Mouse (Mus musculus): ENCODE results near the gene Agap1. TPM values are rescaled to one million over a fixed set of nuclear protein-coding genes. Genes with fewer than 3 reads are reported as not detected.
A peak's percentile ranks its signal among the peaks of the same experiment; 100 is the strongest.

Gene Agap1
- polyA plus RNA-seq, 1 experiment from 2014 or later: 27.2 TPM

GRCm38 (mm10) chr1:89932616-89933015, 478.0 kb downstream of the Agap1 start:
- WGBS: 1% methylated on average over 16 of the region's 16 CpGs
- peaks cover 99% of the 10 kb centered on the region for H3K27me3 ChIP-seq (ENCODE audit: insufficient read depth, poor library complexity, severe bottlenecking)
- H3K4me3 ChIP-seq: peak overlapping the region; percentile 77
- DNase-seq (ENCODE audit: low spot score): peak; percentile 74
- peak overlapping the region; percentile 76 for H3K27ac ChIP-seq
- H3K9me3 ChIP-seq: no peaks in the 10 kb centered on the region
- H3K36me3 ChIP-seq: no peaks in the 10 kb centered on the region
- peaks cover 92% of the 10 kb centered on the region for H3K4me1 ChIP-seq (replicated peaks)

- Histone ChIP-seq H3K9me3 (no peaks in the 10 kb centered on the region), H3K4me1 (replicated peaks) (peaks cover 88% of the 10 kb centered on the region), H3K27ac (peak overlapping the region; percentile 76; the same call in 1 of the 2 replicates), H3K36me3 (no peaks in the 10 kb centered on the region), H3K27me3 (ENCODE audit: insufficient read depth, poor library complexity, severe bottlenecking) (peaks cover 99% of the 10 kb centered on the region), H3K4me3 (peak overlapping the region; percentile 77)
- WGBS: 3% methylated on average over 6 of the region's 6 CpGs
- no peak for DNase-seq (ENCODE audit: low spot score)
Measured at GRCm38 (mm10) chr1:89933028-89933427, 478.4 kb downstream of the Agap1 start.

DNA sequence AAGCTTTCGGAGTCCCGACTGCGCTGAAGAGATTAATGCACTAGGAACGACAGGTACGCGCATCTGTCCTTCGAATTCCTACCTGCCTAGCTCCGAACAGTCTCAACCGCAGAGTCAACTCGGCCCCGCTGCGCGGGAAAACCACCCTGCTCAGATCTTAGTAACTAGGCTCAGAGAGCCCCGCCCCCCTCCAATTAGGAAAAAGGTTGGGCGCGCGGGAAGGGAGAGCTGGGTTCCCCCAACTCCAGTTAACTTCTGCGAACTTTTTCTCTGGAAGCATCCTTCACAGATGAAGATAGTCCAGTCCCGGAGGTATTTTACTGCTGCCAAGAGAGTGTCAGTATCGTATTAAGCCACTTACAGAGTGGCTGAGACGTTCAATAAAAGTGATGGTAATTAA, 479.2 kb downstream of the Agap1 start:
- no peaks in the 10 kb centered on the region for H3K36me3 ChIP-seq
- peak overlapping the region; percentile 53 for H3K27ac ChIP-seq
- peak overlapping the region; percentile 36 for H3K4me3 ChIP-seq
- H3K9me3 ChIP-seq: no peaks in the 10 kb centered on the region
- WGBS: under 1% methylated on average over 21 of the region's 21 CpGs
- H3K4me1 ChIP-seq (replicated peaks): peaks cover 82% of the 10 kb centered on the region
- H3K27me3 ChIP-seq (ENCODE audit: insufficient read depth, poor library complexity, severe bottlenecking): peaks cover 99% of the 10 kb centered on the region
- no peak for DNase-seq (ENCODE audit: low spot score)

- no peaks in the 10 kb centered on the region for H3K36me3 ChIP-seq
- peaks cover 74% of the 10 kb centered on the region for H3K4me1 ChIP-seq (replicated peaks)
- H3K4me3 ChIP-seq: peak overlapping the region; percentile 36
- no peak for DNase-seq (ENCODE audit: low spot score)
- no peaks in the 10 kb centered on the region for H3K9me3 ChIP-seq
- H3K27ac ChIP-seq: peak overlapping the region; percentile 53
- peaks cover 99% of the 10 kb centered on the region for H3K27me3 ChIP-seq (ENCODE audit: insufficient read depth, poor library complexity, severe bottlenecking)
- 2% methylated on average over 19 of the region's 19 CpGs for WGBS
Measured at GRCm38 (mm10) chr1:89934316-89935260, 480.0 kb downstream of the Agap1 start.

- peak overlapping the region; percentile 36 for H3K4me3 ChIP-seq
- peak overlapping the region; percentile 76 for H3K27ac ChIP-seq
- DNase-seq (ENCODE audit: low spot score): no peak
- peaks cover 99% of the 10 kb centered on the region for H3K27me3 ChIP-seq (ENCODE audit: insufficient read depth, poor library complexity, severe bottlenecking)
- H3K4me1 ChIP-seq (replicated peaks): peaks cover 73% of the 10 kb centered on the region
- H3K9me3 ChIP-seq: no peaks in the 10 kb centered on the region
- H3K36me3 ChIP-seq: no peaks in the 10 kb centered on the region
- WGBS: 1% methylated on average over 29 of the region's 29 CpGs
Measured at GRCm38 (mm10) chr1:89935493-89936348, 481.1 kb downstream of the Agap1 start.

- Histone ChIP-seq H3K36me3 (no peaks in the 10 kb centered on the region), H3K4me3 (no peak overlapping the region), H3K27ac (no peak overlapping the region), H3K27me3 (ENCODE audit: insufficient read depth, poor library complexity, severe bottlenecking) (peaks cover 95% of the 10 kb centered on the region), H3K9me3 (no peaks in the 10 kb centered on the region), H3K4me1 (replicated peaks) (peaks cover 74% of the 10 kb centered on the region)
- 26% methylated on average over 16 of the region's 16 CpGs for WGBS
- no peak for DNase-seq (ENCODE audit: low spot score)
Measured at GRCm38 (mm10) chr1:89938884-89939595, 484.4 kb downstream of the Agap1 start.

- peaks cover 68% of the 10 kb centered on the region for H3K4me1 ChIP-seq (replicated peaks)
- H3K27me3 ChIP-seq (ENCODE audit: insufficient read depth, poor library complexity, severe bottlenecking): peaks cover 95% of the 10 kb centered on the region
- no peak overlapping the region for H3K27ac ChIP-seq
- WGBS: 29% methylated on average over 16 of the region's 16 CpGs
- DNase-seq (ENCODE audit: low spot score): no peak
- no peaks in the 10 kb centered on the region for H3K36me3 ChIP-seq
- H3K9me3 ChIP-seq: no peaks in the 10 kb centered on the region
- peak overlapping the region; percentile 29; the same call in 1 of the 2 replicates for H3K4me3 ChIP-seq
Measured at GRCm38 (mm10) chr1:89939596-89939960, 485.0 kb downstream of the Agap1 start.

- DNase-seq (ENCODE audit: low spot score): peak; percentile 96
- Histone ChIP-seq H3K27me3 (ENCODE audit: insufficient read depth, poor library complexity, severe bottlenecking) (peaks cover 95% of the 10 kb centered on the region), H3K4me1 (replicated peaks) (peaks cover 62% of the 10 kb centered on the region), H3K27ac (no peak overlapping the region; the same call in 1 of the 2 replicates), H3K36me3 (no peaks in the 10 kb centered on the region), H3K9me3 (no peaks in the 10 kb centered on the region), H3K4me3 (peak overlapping the region; percentile 29)
- 5% methylated on average over 34 of the region's 34 CpGs for WGBS
Measured at GRCm38 (mm10) chr1:89939981-89940726, 485.5 kb downstream of the Agap1 start.

GRCm38 (mm10) chr1:89940961-89941524, 486.4 kb downstream of the Agap1 start:
- no peaks in the 10 kb centered on the region for H3K9me3 ChIP-seq
- no peak for DNase-seq (ENCODE audit: low spot score)

GRCm38 (mm10) chr1:89941701-89942381, 487.2 kb downstream of the Agap1 start:
- H3K4me3 ChIP-seq: peak overlapping the region; percentile 62
- H3K27me3 ChIP-seq (ENCODE audit: insufficient read depth, poor library complexity, severe bottlenecking): peaks cover 90% of the 10 kb centered on the region
- DNase-seq (ENCODE audit: low spot score): peak; percentile 72
- H3K27ac ChIP-seq: peak overlapping the region; percentile 90
- H3K9me3 ChIP-seq: no peaks in the 10 kb centered on the region
- under 1% methylated on average over 40 of the region's 40 CpGs for WGBS
- peaks cover 46% of the 10 kb centered on the region for H3K4me1 ChIP-seq (replicated peaks)
- no peaks in the 10 kb centered on the region for H3K36me3 ChIP-seq

More at GRCm38 (mm10) chr1:89940961-89941524, 486.4 kb downstream of the Agap1 start:
- WGBS: 7% methylated on average over 15 of the region's 15 CpGs
- H3K27ac ChIP-seq: no peak overlapping the region
- peaks cover 54% of the 10 kb centered on the region for H3K4me1 ChIP-seq (replicated peaks)
- no peaks in the 10 kb centered on the region for H3K36me3 ChIP-seq
- H3K4me3 ChIP-seq: peak overlapping the region; percentile 62
- peaks cover 95% of the 10 kb centered on the region for H3K27me3 ChIP-seq (ENCODE audit: insufficient read depth, poor library complexity, severe bottlenecking)

DNA sequence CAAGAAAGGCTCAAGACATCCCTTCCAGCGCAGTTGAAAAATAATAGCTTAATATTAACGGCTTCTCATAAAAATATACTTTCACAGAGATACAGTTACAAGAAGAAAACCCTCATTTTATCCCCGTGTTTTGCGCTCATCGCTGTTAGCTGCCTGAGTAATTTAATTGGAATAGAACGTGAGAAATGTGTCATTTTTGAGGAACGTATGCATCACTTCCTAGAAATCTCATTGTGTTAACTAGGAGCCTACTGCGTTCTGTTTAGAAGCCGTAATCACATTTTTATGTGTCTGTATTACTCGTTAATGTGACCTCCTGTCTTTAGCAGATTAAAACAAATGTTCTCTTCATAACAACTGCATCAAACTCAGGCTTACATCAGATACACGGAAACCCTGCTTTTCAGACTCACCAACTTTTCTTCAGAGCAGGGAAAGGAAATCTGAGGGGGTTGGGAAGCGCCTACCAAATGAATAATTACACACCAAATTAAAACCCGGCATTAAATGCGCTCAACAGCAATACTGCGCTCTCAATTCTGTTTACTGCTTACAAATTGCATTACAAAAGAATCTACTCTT, 487.9 kb downstream of the Agap1 start:
- Histone ChIP-seq H3K36me3 (no peaks in the 10 kb centered on the region), H3K27me3 (ENCODE audit: insufficient read depth, poor library complexity, severe bottlenecking) (peaks cover 90% of the 10 kb centered on the region), H3K27ac (peak overlapping the region; percentile 30), H3K4me1 (replicated peaks) (peaks cover 44% of the 10 kb centered on the region), H3K4me3 (peak overlapping the region; percentile 62), H3K9me3 (no peaks in the 10 kb centered on the region)
- no peak for DNase-seq (ENCODE audit: low spot score)
- 1% methylated on average over 15 of the region's 15 CpGs for WGBS

All from hindbrain, embryonic 10.5 days (tissue).